In the genomic region with DNA sequence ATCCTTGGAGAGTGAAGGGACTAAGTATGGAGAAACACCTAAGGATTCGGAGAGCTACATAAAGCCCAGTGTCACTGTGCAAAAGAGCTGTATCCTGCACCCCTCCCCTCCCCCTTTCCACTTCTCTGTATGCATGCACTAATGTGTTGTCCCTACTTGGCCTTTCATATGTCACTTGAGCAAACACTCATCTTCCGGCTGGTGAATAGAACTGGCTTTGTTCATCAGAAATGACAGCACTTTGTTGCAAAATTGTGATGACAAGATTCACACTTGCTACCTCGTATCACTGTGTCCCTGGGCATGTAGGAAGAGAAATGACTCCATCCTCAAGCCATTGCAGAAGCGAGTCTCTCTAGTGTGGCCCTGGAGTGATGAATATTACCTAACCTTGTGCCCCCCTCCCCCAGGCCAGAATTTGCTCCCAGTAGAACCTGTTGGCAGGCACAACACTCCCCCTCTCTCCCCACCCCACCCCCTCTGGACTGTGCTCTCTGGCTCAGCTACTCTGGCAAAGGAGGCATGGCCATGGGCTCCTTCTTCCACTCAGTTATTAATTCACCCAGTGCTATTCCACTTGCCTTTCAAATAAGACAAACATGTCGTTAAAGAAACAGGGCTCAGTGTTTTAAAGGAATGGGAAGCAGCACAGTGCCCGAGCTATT, we compare ENCODE assay signal across 11 mouse cellular contexts.
DNase-seq lines count a peak whose midpoint lies in the region; ATAC-seq lines count a peak whose summit lies in the region.
"Had no signal": no experiment of that assay in that cellular context is flagged by ENCODE, and none has a peak within 500 bp of the region (broad histone marks: within the 10 kb centered on the region; RNA-seq: fewer than 3 reads in every experiment).

No protein-coding gene starts in this region.

- no peak overlapping the region for H3K4me3 ChIP-seq in heart, embryonic 16.5 days (ENCODE audit: low read length)
- H3K4me3 ChIP-seq in midbrain, embryonic 11.5 days (ENCODE audit: low read depth, low read length): no peak overlapping the region
- H3K4me3 ChIP-seq in midbrain, embryonic 16.5 days (ENCODE audit: low read depth, low read length): no peak overlapping the region
- H3K4me3 ChIP-seq in midbrain, embryonic 14.5 days (replicated peaks; ENCODE audit: low read depth, low read length): no peak overlapping the region

- H3K9ac ChIP-seq in heart, embryonic 16.5 days (ENCODE audit: low read length): no peak overlapping the region
- H3K9ac ChIP-seq in midbrain, embryonic 11.5 days (ENCODE audit: low read length): no peak overlapping the region
- no peak overlapping the region for H3K9ac ChIP-seq in midbrain, embryonic 16.5 days (ENCODE audit: low read depth, low read length)
- H3K9ac ChIP-seq in midbrain, embryonic 14.5 days (replicated peaks; ENCODE audit: low read length): no peak overlapping the region

- H3K36me3 ChIP-seq in heart, embryonic 16.5 days (ENCODE audit: control insufficient read depth, insufficient read depth): no peaks in the 10 kb centered on the region
- no peaks in the 10 kb centered on the region for H3K36me3 ChIP-seq in midbrain, embryonic 11.5 days (ENCODE audit: control insufficient read depth, insufficient read depth, low read length)
- no peaks in the 10 kb centered on the region for H3K36me3 ChIP-seq in midbrain, embryonic 16.5 days (ENCODE audit: control insufficient read depth, insufficient read depth, low read length)
- no peaks in the 10 kb centered on the region for H3K36me3 ChIP-seq in midbrain, embryonic 14.5 days (ENCODE audit: control insufficient read depth, insufficient read depth, low read length)

- no peak for DNase-seq in heart, adult 9 months (ENCODE audit: low spot score in 2 of 2)
- peak; percentile 79 for DNase-seq in midbrain, embryonic 11.5 days (ENCODE audit: low spot score, missing footprints)
- peak; percentile 86 to 92 for DNase-seq in kidney, postnatal 36 days
- no peak for DNase-seq in midbrain, embryonic 14.5 days
- DNase-seq in right cerebral cortex, postnatal 25 days: no peak
- DNase-seq in left cerebral cortex, postnatal 14 days (ENCODE audit: low spot score in 2 of 2): no peak
- DNase-seq: adrenal gland, adult 2 months; right cerebral cortex, postnatal 14 days; thymus, postnatal 4 days had no signal

- intact Hi-C loops in left cerebral cortex, postnatal 14 days (cut with DNase I): no loop called here

- H3K4me2 ChIP-seq in heart, embryonic 16.5 days (ENCODE audit: low read depth, low read length): no peak overlapping the region
- H3K4me2 ChIP-seq in midbrain, embryonic 11.5 days: no peak overlapping the region
- H3K4me2 ChIP-seq in midbrain, embryonic 16.5 days (ENCODE audit: low read length): no peak overlapping the region
- no peak overlapping the region for H3K4me2 ChIP-seq in midbrain, embryonic 14.5 days (ENCODE audit: low read length)

- no peak for ATAC-seq in heart, embryonic 16.5 days (replicated peaks; ENCODE audit: extremely low read depth, insufficient read depth, low FRiP score)
- ATAC-seq in midbrain, embryonic 11.5 days (ENCODE audit: low FRiP score): no peak
- no peak for ATAC-seq in midbrain, embryonic 16.5 days
- ATAC-seq in midbrain, embryonic 14.5 days (ENCODE audit: low FRiP score, low TSS enrichment): no peak

- 49% methylated on average over 6 of the region's 6 CpGs for WGBS in heart, embryonic 16.5 days
- 52% methylated on average over 6 of the region's 6 CpGs for WGBS in midbrain, embryonic 11.5 days
- WGBS in midbrain, embryonic 16.5 days: 47% methylated on average over 6 of the region's 6 CpGs
- 44% methylated on average over 6 of the region's 6 CpGs for WGBS in midbrain, embryonic 14.5 days

- H3K27ac ChIP-seq in heart, embryonic 16.5 days (ENCODE audit: low read length): peak overlapping the region; percentile 34
- H3K27ac ChIP-seq in midbrain, embryonic 11.5 days (ENCODE audit: low read depth, low read length): no peak overlapping the region
- no peak overlapping the region for H3K27ac ChIP-seq in midbrain, embryonic 16.5 days (ENCODE audit: low read length)
- no peak overlapping the region for H3K27ac ChIP-seq in midbrain, embryonic 14.5 days (replicated peaks; ENCODE audit: low read depth, low read length)

- H3K9me3 ChIP-seq in heart, embryonic 16.5 days (replicated peaks; ENCODE audit: control insufficient read depth, low read length): no peaks in the 10 kb centered on the region
- H3K9me3 ChIP-seq in midbrain, embryonic 11.5 days (ENCODE audit: control insufficient read depth, low read length): no peaks in the 10 kb centered on the region
- no peaks in the 10 kb centered on the region for H3K9me3 ChIP-seq in midbrain, embryonic 16.5 days (replicated peaks; ENCODE audit: control insufficient read depth, low read length, poor library complexity, severe bottlenecking)
- no peaks in the 10 kb centered on the region for H3K9me3 ChIP-seq in midbrain, embryonic 14.5 days (ENCODE audit: control insufficient read depth, low read length)

- no peaks in the 10 kb centered on the region for H3K27me3 ChIP-seq in heart, embryonic 16.5 days (ENCODE audit: control insufficient read depth, insufficient read depth, low read length)
- no peaks in the 10 kb centered on the region for H3K27me3 ChIP-seq in midbrain, embryonic 11.5 days (ENCODE audit: control insufficient read depth, insufficient read depth, low read length)
- H3K27me3 ChIP-seq in midbrain, embryonic 16.5 days (ENCODE audit: control insufficient read depth, insufficient read depth, low read depth, low read length): no peaks in the 10 kb centered on the region
- H3K27me3 ChIP-seq in midbrain, embryonic 14.5 days (ENCODE audit: control insufficient read depth, insufficient read depth, low read length): no peaks in the 10 kb centered on the region

- peaks cover 35% of the 10 kb centered on the region for H3K4me1 ChIP-seq in heart, embryonic 16.5 days (ENCODE audit: control insufficient read depth, insufficient read depth, low read length)
- H3K4me1 ChIP-seq in midbrain, embryonic 11.5 days (ENCODE audit: control insufficient read depth, insufficient read depth, low read length): peaks cover 15% of the 10 kb centered on the region
- peaks cover 19% of the 10 kb centered on the region for H3K4me1 ChIP-seq in midbrain, embryonic 16.5 days (ENCODE audit: control insufficient read depth, insufficient read depth, low read length)
- H3K4me1 ChIP-seq in midbrain, embryonic 14.5 days (ENCODE audit: control insufficient read depth, insufficient read depth, low read length): peaks cover 15% of the 10 kb centered on the region

Comparison
In these comparisons a context has a peak if more than half of its experiments do, and no peak if none do; other contexts are left out.
1. DNase-seq: peak in midbrain, embryonic 11.5 days (single experiment) and kidney, postnatal 36 days (2 of 2); none in heart, adult 9 months (0 of 2), midbrain, embryonic 14.5 days (single experiment), right cerebral cortex, postnatal 25 days (single experiment) and left cerebral cortex, postnatal 14 days (0 of 2).